Mouse (Mus musculus): ENCODE measurements around the gene Aldh5a1. TPM values are rescaled to one million over a fixed set of nuclear protein-coding genes. Genes with fewer than 3 reads are reported as not detected.
"Not testable (repeated sequence)": the region's sequence is repeated elsewhere in the genome, so short reads cannot be mapped to it uniquely, and the experiment has no call there.

Aldh5a1 gene
- polyA plus RNA-seq (2014; fragmentation: Nextera tagmentation; extraction: Ambion mirVana) = 8.6 and 9.1 TPM in 2 replicates

DNA sequence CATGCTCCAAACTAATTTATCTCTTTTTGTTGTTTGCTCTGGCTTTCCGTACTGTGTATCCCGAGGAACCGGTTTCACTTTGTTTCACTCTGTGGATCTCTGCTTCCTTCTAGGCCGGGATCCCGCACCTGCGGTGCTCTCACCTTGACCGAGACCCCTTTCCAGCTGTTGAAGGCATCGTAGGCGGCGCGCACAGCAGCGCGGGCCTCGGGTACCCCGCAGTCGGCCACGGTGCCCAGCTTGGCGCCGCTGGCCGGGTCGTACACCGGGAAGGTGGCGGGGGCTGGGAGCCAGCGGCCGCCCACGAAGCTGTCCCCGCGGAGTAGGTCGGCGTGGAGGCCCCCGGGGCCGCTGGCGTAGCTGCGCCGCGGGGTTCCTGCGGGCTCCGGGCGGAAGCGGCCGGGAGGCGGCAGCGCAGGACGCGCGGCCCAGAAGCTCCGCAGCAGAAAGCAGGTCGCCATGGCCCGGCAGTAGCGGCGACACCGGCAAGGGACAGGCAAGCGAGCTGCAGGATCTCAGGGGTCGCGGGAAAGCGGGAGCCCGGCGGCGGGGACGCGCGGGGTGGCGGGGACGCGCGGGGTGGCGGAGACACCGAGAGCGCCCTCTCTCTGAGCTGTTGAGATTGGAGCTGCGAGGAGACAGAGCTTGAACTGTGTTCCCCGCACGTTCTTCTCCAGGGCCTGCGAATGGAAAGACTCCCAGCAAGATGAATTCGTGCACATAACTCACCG lies at the start of gene Aldh5a1:
Aldh5a1 (minus strand) TSS at position 554 of the 731 bp plus-strand sequence.
- H3K27me3 ChIP-seq (ENCODE audit: control insufficient read depth, insufficient read depth, low read length) = no peaks in the 10 kb centered on the region; the same call in 1 of the 2 replicates
- peak; percentile 96 for DNase-seq (ENCODE audit: low spot score, missing footprints)
- peak within 1 kb of the TSS; percentile 90 for H3K4me2 ChIP-seq
- no peaks in the 10 kb centered on the region; the same call in 1 of the 2 replicates for H3K36me3 ChIP-seq (ENCODE audit: control insufficient read depth, insufficient read depth, low read length)
- H3K9me3 ChIP-seq (ENCODE audit: control insufficient read depth, low read length) = no peaks in the 10 kb centered on the region
- under 1% methylated on average over 68 of the region's 75 CpGs for WGBS
- peak; percentile 91 for ATAC-seq (ENCODE audit: low FRiP score)
- H3K9ac ChIP-seq (ENCODE audit: low read length) = peak within 1 kb of the TSS; percentile 90
- H3K27ac ChIP-seq (ENCODE audit: low read depth, low read length) = peak within 1 kb of the TSS; percentile 48; the same call in 1 of the 2 replicates
- H3K4me3 ChIP-seq (ENCODE audit: low read depth, low read length) = peak within 1 kb of the TSS; percentile 90
- H3K4me1 ChIP-seq (ENCODE audit: control insufficient read depth, insufficient read depth, low read length) = peaks cover 2% of the 10 kb centered on the region; the same call in 1 of the 2 replicates

DNA sequence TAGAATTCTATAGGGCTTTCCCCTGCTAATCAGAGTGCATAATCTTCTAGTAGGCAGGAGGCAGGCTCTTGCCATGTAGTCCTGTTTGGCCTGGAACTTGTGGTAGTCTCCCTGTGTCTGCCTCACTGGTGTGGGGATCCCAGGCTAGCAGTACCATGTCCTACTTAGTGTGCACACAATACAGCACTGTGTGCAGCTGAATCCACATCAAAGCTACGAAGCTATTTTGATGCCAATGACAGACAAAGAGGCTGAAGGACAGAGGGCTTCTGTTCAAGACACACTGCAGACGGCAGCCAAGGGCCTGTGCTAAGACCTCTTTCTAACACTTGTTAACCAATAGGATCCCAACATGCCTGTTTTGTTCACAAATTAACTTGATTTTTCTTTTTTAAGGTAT lies 48.0 kb upstream of the Aldh5a1 start:
- Histone ChIP-seq H3K36me3 (ENCODE audit: control insufficient read depth, insufficient read depth, low read length) (peaks cover 2% of the 10 kb centered on the region; the same call in 1 of the 2 replicates), H3K9me3 (ENCODE audit: control insufficient read depth, low read length) (no peaks in the 10 kb centered on the region), H3K4me3 (ENCODE audit: low read depth, low read length) (no peak overlapping the region), H3K27ac (ENCODE audit: low read depth, low read length) (no peak overlapping the region), H3K4me2 (no peak overlapping the region), H3K27me3 (ENCODE audit: control insufficient read depth, insufficient read depth, low read length) (no peaks in the 10 kb centered on the region), H3K4me1 (ENCODE audit: control insufficient read depth, insufficient read depth, low read length) (no peaks in the 10 kb centered on the region), H3K9ac (ENCODE audit: low read length) (no peak overlapping the region)
- 68% methylated on average over 2 of the region's 2 CpGs for WGBS
- ATAC-seq (ENCODE audit: low FRiP score) (peak; percentile 43; the same call in 1 of the 2 replicates), DNase-seq (ENCODE audit: low spot score, missing footprints) (no peak)

DNA sequence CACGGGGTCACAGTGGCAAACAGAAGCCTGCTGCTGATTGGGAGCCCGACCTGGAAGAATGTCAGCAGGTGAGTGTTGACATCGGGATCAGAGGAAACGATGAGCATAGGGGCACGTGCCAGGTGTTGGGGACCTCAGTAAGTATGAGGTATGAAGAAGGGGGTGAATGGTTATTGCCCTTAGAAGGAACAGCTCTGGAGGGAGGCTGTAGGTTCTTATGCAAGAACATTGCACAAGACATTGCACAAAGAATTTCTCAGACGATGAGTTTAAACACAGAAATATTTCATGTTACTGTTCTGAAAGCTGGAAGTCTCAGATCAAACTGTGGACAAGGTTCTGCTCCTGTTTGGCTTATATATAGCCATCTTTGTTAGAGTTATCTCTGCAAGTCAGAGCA lies 43.6 kb upstream of the Aldh5a1 start:
- Histone ChIP-seq H3K27me3 (ENCODE audit: control insufficient read depth, insufficient read depth, low read length) (no peaks in the 10 kb centered on the region), H3K4me2 (no peak overlapping the region), H3K4me1 (ENCODE audit: control insufficient read depth, insufficient read depth, low read length) (no peaks in the 10 kb centered on the region), H3K4me3 (ENCODE audit: low read depth, low read length) (no peak overlapping the region), H3K9ac (ENCODE audit: low read length) (no peak overlapping the region), H3K9me3 (ENCODE audit: control insufficient read depth, low read length) (no peaks in the 10 kb centered on the region), H3K36me3 (ENCODE audit: control insufficient read depth, insufficient read depth, low read length) (no peaks in the 10 kb centered on the region), H3K27ac (ENCODE audit: low read depth, low read length) (no peak overlapping the region)
- ATAC-seq (ENCODE audit: low FRiP score) (no peak), DNase-seq (ENCODE audit: low spot score, missing footprints) (no peak)
- WGBS = 91% methylated on average over 6 of the region's 6 CpGs

DNA sequence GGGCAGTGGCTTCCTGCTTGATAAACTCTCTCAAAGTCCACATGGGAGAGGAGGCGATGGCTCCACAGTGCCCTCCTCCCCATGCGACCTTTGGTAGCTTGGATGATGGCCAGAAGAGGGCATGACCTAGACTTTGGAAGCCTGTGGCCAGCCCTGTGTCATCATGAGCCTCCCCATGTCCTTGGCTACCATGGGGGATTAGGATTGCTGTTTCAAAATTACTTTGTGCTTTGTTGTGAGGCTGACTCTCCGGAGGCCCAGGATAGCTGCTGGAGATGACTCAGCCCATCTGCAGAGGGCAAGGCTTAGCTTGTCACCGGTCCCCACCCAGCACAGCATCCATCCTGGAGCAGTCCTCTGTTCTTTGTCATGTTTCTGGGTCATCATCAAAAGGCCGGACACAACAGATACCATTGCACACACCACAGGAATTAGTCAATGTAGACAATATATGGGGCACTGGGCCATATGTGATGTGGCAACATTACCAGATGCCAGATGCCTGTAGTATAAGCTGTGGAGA lies 40.4 kb upstream of the Aldh5a1 start:
- DNase-seq (ENCODE audit: low spot score, missing footprints) (no peak), ATAC-seq (ENCODE audit: low FRiP score) (no peak)
- H3K4me1 ChIP-seq (ENCODE audit: control insufficient read depth, insufficient read depth, low read length) = no peaks in the 10 kb centered on the region
- no peak overlapping the region for H3K9ac ChIP-seq (ENCODE audit: low read length)
- no peaks in the 10 kb centered on the region for H3K27me3 ChIP-seq (ENCODE audit: control insufficient read depth, insufficient read depth, low read length)
- no peak overlapping the region for H3K4me2 ChIP-seq
- H3K4me3 ChIP-seq (ENCODE audit: low read depth, low read length) = no peak overlapping the region
- H3K36me3 ChIP-seq (ENCODE audit: control insufficient read depth, insufficient read depth, low read length) = no peaks in the 10 kb centered on the region
- H3K9me3 ChIP-seq (ENCODE audit: control insufficient read depth, low read length) = no peaks in the 10 kb centered on the region
- no peak overlapping the region for H3K27ac ChIP-seq (ENCODE audit: low read depth, low read length)
- 81% methylated on average over 5 of the region's 5 CpGs for WGBS

DNA sequence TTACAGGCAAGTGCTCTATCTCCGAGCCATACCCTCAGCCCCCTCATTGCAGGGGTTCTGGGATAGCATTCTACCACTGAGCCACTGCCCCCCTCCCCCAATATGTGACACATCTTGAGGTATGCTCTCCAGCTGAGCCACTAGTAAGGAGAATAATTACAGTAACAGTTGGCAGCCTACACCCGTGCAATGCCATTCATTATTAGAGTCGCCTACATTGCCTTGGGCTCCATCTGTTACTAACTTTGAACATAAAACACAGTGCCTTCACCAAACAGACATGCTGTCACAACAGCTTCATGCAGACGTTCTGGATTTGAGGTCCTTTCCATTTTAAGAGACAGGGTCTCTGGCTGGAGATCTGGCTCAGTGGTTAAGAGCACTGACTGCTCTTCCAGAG lies 38.9 kb upstream of the Aldh5a1 start:
- WGBS = 80% methylated on average over 4 of the region's 4 CpGs
- no peak overlapping the region for H3K9ac ChIP-seq (ENCODE audit: low read length)
- no peak for DNase-seq (ENCODE audit: low spot score, missing footprints)

DNA sequence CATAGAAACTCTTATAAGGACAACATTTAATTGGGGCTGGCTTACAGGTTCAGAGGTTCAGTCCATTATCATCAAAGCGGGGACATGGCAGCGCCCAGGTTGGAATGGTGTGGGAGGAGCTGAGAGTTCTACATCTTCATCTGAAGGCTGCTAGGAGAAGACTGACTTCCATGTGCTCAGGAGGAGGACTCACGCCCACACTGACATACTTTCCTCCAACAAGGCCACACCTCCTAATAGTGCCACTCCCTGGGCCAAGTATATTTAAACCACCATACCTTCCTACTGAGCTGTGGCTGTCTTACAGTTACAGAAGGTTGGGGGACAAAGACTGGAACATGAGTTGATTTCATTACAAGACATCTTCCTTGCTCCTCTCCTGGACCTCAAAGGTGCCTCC lies 34.3 kb upstream of the Aldh5a1 start:
- not testable (repeated sequence) for H3K4me1 ChIP-seq (ENCODE audit: control insufficient read depth, insufficient read depth, low read length); H3K27ac ChIP-seq (ENCODE audit: low read depth, low read length); DNase-seq (ENCODE audit: low spot score, missing footprints); H3K9me3 ChIP-seq (ENCODE audit: control insufficient read depth, low read length); ATAC-seq (ENCODE audit: low FRiP score); H3K4me2 ChIP-seq; H3K9ac ChIP-seq (ENCODE audit: low read length); H3K27me3 ChIP-seq (ENCODE audit: control insufficient read depth, insufficient read depth, low read length); H3K4me3 ChIP-seq (ENCODE audit: low read depth, low read length); H3K36me3 ChIP-seq (ENCODE audit: control insufficient read depth, insufficient read depth, low read length)
- 85% methylated on average over 3 of the region's 3 CpGs for WGBS

More for the DNA sequence above, 38.9 kb upstream of the Aldh5a1 start:
- no peaks in the 10 kb centered on the region for H3K36me3 ChIP-seq (ENCODE audit: control insufficient read depth, insufficient read depth, low read length)
- no peaks in the 10 kb centered on the region for H3K4me1 ChIP-seq (ENCODE audit: control insufficient read depth, insufficient read depth, low read length)
- no peak for ATAC-seq (ENCODE audit: low FRiP score)
- H3K4me2 ChIP-seq = no peak overlapping the region
- no peak overlapping the region for H3K4me3 ChIP-seq (ENCODE audit: low read depth, low read length)
- no peaks in the 10 kb centered on the region for H3K9me3 ChIP-seq (ENCODE audit: control insufficient read depth, low read length)
- H3K27me3 ChIP-seq (ENCODE audit: control insufficient read depth, insufficient read depth, low read length) = no peaks in the 10 kb centered on the region
- no peak overlapping the region for H3K27ac ChIP-seq (ENCODE audit: low read depth, low read length)

DNA sequence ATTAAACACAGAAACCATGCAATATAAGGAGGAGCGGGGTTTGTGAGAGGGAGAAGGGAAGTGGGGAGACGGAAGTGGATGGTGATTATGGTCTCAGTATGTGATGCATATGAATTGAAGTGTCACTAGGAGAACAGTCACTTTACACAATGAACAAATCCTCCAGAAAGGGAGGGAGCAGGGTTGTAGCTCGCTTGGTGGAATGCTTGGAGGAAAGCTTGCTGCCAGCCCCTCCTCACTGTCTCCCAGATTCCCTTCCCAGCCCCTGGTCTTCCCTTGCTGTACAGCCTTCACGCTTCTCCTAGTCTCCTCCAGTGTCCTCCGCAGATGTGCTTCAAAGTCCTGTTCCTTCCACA lies 28.4 kb upstream of the Aldh5a1 start:
- no peaks in the 10 kb centered on the region for H3K27me3 ChIP-seq (ENCODE audit: control insufficient read depth, insufficient read depth, low read length)
- DNase-seq (ENCODE audit: low spot score, missing footprints) (no peak), ATAC-seq (ENCODE audit: low FRiP score) (no peak)
- no peaks in the 10 kb centered on the region for H3K9me3 ChIP-seq (ENCODE audit: control insufficient read depth, low read length)
- H3K4me3 ChIP-seq (ENCODE audit: low read depth, low read length) = 0 out of 2 replicates have a peak overlapping the region, but pooled peaks have one; percentile 9
- no peaks in the 10 kb centered on the region for H3K4me1 ChIP-seq (ENCODE audit: control insufficient read depth, insufficient read depth, low read length)
- H3K9ac ChIP-seq (ENCODE audit: low read length) = peak overlapping the region; percentile 30
- no peak overlapping the region for H3K27ac ChIP-seq (ENCODE audit: low read depth, low read length)
- peak overlapping the region; percentile 37 for H3K4me2 ChIP-seq
- WGBS = 40% methylated on average over 5 of the region's 5 CpGs
- H3K36me3 ChIP-seq (ENCODE audit: control insufficient read depth, insufficient read depth, low read length) = no peaks in the 10 kb centered on the region

DNA sequence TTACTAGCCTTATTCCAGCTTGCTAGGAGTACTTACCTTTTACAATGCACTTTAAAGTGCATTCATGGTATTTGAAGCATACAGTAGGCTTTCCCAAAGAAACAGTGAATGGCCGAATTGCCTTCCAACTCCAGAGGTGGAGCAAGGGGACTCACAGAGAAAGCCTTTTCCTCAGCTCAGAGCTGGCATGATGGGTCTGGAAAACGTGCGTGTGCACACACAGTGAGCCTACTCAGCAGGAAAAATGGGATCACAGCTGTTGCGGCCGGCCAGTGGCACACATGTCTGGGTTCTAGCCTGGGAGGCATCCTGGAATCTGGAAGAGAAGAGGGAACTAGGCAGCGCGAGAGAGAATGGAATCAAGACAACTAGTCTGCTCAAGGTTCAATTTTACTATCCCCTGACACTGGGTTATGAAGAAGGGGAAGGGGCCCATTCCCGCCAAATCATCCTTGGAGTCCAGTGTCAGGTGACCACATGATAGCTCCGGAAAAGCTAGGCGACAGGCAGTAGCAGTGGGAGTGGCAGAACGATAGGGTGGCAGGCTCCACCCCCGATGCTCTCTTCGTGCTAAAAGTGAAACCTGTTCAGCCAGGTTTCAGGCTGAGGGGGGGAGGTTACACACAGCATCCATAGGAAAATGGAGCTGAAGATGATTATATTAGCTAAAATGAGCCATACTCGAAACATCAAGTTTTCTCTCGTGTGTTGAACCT lies 27.8 kb upstream of the Aldh5a1 start:
- no peak overlapping the region for H3K27ac ChIP-seq (ENCODE audit: low read depth, low read length)
- H3K9me3 ChIP-seq (ENCODE audit: control insufficient read depth, low read length) = no peaks in the 10 kb centered on the region
- H3K36me3 ChIP-seq (ENCODE audit: control insufficient read depth, insufficient read depth, low read length) = no peaks in the 10 kb centered on the region
- peak overlapping the region; percentile 37 for H3K4me2 ChIP-seq
- DNase-seq (ENCODE audit: low spot score, missing footprints) (no peak), ATAC-seq (ENCODE audit: low FRiP score) (no peak)
- no peaks in the 10 kb centered on the region for H3K4me1 ChIP-seq (ENCODE audit: control insufficient read depth, insufficient read depth, low read length)
- 27% methylated on average over 15 of the region's 15 CpGs for WGBS
- H3K9ac ChIP-seq (ENCODE audit: low read length) = peak overlapping the region; percentile 30
- H3K4me3 ChIP-seq (ENCODE audit: low read depth, low read length) = 0 out of 2 replicates have a peak overlapping the region, but pooled peaks have one; percentile 9
- H3K27me3 ChIP-seq (ENCODE audit: control insufficient read depth, insufficient read depth, low read length) = no peaks in the 10 kb centered on the region

DNA sequence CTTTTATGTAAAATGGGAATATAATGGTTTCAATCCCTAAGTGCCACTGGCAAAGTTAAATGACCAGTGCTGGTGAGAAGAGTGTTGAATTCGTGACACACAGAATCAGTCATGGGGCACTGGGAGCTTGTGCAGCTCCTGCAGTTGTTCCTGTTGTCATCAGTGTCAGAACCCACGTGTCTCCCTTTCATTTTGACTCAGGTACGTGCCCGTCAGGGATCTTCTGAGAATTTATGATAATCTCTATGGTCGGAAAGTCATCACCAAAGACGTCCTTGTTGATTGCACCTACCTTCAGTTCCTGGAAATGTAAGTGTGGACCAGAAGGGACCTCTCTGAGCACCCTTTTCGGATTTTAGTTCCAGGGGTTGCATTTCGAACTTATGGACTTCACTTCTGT lies 24.7 kb upstream of the Aldh5a1 start:
- Histone ChIP-seq H3K27me3 (ENCODE audit: control insufficient read depth, insufficient read depth, low read length) (no peaks in the 10 kb centered on the region), H3K4me1 (ENCODE audit: control insufficient read depth, insufficient read depth, low read length) (no peaks in the 10 kb centered on the region), H3K27ac (ENCODE audit: low read depth, low read length) (no peak overlapping the region), H3K9me3 (ENCODE audit: control insufficient read depth, low read length) (no peaks in the 10 kb centered on the region), H3K4me3 (ENCODE audit: low read depth, low read length) (no peak overlapping the region), H3K36me3 (ENCODE audit: control insufficient read depth, insufficient read depth, low read length) (no peaks in the 10 kb centered on the region), H3K9ac (ENCODE audit: low read length) (no peak overlapping the region), H3K4me2 (no peak overlapping the region)
- WGBS = 86% methylated on average over 8 of the region's 8 CpGs
- ATAC-seq (ENCODE audit: low FRiP score) (no peak), DNase-seq (ENCODE audit: low spot score, missing footprints) (no peak)

Data from midbrain, embryonic 11.5 days (tissue).